Mouse (Mus musculus): Measurements from ENCODE around the gene Tedc2.

Gene Tedc2

GRCm38 (mm10) chr17:24220435-24221411, at the start of gene Tedc2:
TSS of gene Tedc2 (minus strand) at chr17:24220851.
- DNase-seq, result peak; percentile 93

DNA sequence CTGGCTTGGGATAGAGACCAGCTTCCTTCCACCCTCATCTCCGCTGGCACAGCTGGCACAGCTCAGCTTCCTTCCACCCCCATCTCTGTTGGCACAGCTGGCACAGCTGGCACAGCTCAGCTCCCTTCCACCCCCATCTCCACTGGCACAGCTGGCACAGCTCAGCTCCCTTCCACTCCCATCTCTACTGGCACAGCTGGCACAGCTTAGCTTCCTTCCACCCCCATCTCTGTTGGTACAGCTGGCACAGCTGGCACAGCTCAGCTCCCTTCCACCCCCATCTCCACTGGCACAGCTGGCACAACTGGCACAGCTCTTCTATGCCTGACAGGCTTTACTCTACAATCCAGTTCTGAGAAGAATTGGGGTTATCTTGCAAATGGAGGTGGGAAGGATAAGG, 46.5 kb upstream of the Tedc2 start:
- DNase-seq, result no peak

DNA sequence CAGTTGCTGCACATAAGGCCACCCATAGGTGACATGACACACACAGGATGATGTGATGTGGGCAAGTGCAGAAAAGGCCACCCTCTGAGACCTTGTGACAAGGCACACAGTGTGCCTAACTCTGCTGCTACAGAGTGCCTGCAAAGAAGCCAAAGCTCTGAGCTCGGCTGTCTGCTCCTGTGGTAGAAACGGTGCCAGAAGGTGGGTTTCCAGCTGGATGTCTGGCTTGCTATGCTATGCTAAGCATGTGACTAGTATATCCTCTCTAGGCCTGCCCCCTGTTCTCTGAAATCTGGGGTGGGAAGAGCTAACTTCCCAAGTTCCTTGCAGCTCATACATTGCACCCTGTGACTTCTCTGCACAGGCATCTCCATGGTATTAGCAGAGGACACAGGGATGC, 44.1 kb upstream of the Tedc2 start:
- peak in 1 of 2 experiments; percentile 52 for DNase-seq

DNA sequence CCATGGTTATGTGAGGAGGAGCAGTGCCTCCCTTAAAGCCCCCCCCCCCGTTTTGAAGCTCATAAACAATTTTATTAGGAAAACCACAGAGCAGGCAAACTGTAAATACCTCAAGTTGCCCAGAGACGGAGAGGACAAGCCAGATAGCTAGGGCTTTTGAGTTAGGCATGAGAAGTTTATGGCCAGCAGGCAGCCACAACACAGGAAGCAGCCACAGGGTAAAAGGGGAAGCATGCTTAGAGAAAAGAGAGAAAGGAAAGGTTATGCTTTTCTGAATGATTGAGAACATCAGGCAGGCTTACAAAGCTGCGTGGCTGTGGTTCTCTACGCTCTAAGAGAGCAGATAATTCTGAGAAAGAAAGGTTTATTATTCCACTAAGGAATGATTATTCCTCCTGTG, 39.9 kb upstream of the Tedc2 start:
- DNase-seq, result no peak

DNA sequence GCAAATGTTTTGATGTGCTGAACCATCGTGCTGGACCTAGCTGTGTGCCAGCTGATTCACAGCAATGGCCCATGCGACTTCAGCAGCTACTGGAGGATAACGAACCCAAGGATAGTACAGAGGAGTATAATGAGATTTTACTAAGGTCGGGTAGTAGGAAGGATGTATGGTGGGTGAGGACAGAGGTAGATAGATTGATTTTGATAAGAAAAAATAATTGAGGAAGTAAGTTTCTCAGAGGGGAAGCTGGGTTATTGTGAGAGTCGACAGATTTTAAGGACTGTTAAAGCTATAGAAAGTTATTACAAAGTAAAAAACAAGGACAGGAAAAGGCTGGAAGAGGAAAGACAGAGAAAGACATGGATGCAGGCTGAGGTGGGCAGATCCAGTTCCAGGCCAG, 39.1 kb upstream of the Tedc2 start:
- no peak for DNase-seq

DNA sequence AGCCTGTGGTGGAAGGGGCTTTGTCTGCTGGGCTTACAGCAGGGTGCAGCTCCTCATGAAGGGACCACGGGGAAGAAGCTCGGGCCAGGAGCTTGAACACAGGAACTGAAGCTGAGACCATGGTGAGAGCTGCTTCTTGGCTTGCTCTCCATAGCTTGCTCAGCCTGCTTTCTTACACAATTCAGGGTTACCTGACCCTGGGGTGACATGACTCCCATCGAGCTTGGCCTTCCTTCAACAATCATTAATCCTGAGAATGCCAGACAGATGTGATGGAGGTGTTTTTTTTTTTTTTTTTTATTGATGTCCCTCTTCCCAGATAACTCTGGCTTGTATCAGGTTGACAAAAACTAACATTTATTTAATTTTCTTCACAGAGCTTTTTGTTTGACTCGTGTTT, 38.3 kb upstream of the Tedc2 start:
- no peak for DNase-seq

GRCm38 (mm10) chr17:24252329-24252728, 31.7 kb upstream of the Tedc2 start:
- no peak for DNase-seq

GRCm38 (mm10) chr17:24251320-24252069, 30.8 kb upstream of the Tedc2 start, which contains the start of gene Ccnf:
TSS of gene Ccnf (minus strand) at chr17:24251484.
- peak; percentile 96 for DNase-seq

DNA sequence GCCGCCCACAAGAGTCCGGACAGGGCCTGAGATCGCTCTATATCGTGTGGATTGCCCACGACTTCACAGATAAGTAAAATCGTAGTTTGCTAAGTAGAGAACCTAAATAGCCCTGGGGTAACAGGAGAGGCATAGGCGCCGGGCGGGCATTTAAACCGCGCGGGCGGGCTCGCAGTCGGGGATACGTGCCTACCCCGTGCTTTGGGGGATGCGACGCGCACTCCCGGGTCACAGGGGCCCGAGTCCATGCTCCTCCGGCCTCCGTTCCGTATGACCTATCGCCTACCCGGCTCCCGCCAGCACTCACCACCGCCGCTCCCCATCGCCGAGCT, 30.3 kb upstream of the Tedc2 start:
- DNase-seq, result no peak

- peak in 1 of 2 experiments; percentile 49 for DNase-seq
Observed at GRCm38 (mm10) chr17:24248641-24249040, 28.0 kb upstream of the Tedc2 start.

DNA sequence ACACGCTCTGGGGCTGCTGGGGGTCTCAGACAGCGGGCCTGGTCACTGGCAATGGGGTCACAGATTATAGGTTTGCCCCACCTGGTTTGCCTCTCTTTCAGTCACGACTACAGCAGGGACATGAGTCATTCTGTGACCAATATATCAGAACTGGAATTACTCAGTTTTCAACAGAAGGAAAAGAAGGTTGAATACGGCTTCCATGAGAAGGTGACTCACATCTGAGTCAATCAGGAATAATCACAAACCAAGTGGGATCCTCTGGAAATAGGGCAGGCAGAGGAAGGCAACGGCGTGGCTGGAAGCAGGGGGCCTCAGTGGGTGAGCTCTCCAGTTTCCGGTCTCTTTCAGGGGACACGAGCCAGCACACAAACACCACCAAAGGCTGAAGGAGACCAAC, 23.4 kb upstream of the Tedc2 start:
- no peak for DNase-seq

DNA sequence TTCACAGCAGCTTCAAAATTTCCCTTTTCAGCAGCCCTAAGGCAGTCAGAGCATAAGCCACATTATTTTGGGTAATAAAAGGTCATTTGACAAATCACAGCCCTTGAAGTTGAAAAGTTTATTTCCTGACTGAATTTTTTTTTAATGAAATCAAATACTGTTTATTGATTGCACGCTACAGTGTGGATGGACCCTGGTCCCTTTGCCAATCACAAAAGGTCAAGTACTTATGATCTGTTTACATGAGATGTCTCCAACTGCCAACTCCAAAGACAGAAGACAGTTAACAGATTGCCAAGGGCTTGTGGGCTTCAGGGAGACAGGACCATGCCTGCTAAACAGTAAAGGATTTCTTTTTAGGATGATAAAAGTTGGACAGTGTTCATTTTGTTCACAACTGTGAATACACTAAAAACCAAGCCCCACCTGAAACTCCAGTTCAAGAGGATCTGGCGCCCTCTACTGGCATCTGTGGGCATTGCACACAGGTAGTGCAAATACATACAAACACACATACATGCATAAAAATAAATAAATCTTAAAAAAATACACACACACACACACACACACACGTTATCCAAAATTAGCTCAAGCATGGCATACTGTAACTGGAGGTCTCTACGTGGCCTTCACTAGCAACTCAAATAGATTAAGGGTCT, 22.8 kb upstream of the Tedc2 start:
- DNase-seq, result peak; percentile 46 to 83

DNA sequence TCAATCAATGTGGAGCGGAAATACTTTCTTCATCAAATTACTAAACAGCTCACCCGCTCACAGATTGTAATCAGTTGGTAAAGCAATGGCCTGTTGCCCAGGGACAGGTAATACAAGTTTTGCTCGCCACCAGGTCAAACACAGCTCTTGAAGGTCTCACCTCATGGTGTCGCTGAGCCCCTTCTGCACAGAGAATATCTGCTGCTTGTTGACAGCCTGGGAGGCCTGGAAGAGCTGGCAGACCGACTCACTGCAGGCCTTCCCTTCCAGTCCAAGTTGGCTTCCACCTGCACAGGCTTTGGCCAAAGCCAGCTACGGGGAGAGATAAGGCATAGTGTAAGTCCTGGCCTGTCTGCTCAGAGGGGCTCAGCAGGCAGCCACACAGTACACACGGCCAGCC, 16.3 kb upstream of the Tedc2 start:
- DNase-seq, result peak; percentile 81 to 86

DNA sequence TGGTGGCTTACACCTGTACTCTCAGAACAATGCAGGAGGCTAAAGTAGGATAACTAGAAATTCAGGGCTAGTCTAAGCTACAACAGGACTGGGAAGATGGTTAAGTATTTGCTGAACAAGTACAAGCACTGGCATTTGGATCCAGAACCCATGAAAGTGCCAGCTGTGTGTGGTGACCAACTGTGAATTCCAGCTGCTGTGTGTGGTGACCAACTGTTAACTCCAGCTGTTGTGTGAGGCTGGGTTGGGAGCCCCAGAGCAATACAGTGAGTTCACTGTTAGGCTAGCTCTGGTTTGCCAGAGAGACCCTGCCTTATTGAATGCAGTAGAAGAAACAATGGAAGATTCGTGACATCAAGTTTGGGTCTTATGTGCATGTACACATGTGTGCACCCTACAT, 15.8 kb upstream of the Tedc2 start:
- no peak for DNase-seq

GRCm38 (mm10) chr17:24227941-24228340, 7.3 kb upstream of the Tedc2 start:
- no peak for DNase-seq

DNA sequence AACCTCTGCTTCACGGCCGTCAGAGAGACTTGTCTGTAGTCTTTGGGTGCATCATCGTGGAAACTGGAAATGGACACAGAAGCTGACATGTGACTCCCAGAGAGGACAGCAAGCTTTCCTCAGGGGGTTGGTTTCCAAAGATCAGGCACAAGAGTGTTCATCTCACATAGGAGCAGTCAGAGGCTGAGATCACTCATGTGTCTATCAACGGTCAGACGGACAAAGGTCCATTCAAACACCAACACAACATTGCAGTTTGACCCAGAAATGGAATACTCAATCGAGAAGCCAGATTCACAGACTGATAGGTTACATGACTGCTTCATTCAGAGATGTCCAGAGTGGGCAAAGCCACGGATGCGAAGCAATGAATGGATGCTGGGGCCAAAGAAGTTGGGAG, 6.1 kb upstream of the Tedc2 start:
- no peak for DNase-seq

- no peak for DNase-seq
Observed at GRCm38 (mm10) chr17:24225851-24226250, 5.2 kb upstream of the Tedc2 start.

- DNase-seq, result no peak
Observed at GRCm38 (mm10) chr17:24224741-24225140, 4.1 kb upstream of the Tedc2 start.

GRCm38 (mm10) chr17:24223513-24223912, 2.9 kb upstream of the Tedc2 start:
- DNase-seq, result no peak

GRCm38 (mm10) chr17:24222653-24223052, 2.0 kb upstream of the Tedc2 start:
- DNase-seq, result no peak

- peak in 1 of 2 experiments; percentile 45 for DNase-seq
Observed at GRCm38 (mm10) chr17:24216836-24217235, 3.8 kb downstream of the Tedc2 start.

DNA sequence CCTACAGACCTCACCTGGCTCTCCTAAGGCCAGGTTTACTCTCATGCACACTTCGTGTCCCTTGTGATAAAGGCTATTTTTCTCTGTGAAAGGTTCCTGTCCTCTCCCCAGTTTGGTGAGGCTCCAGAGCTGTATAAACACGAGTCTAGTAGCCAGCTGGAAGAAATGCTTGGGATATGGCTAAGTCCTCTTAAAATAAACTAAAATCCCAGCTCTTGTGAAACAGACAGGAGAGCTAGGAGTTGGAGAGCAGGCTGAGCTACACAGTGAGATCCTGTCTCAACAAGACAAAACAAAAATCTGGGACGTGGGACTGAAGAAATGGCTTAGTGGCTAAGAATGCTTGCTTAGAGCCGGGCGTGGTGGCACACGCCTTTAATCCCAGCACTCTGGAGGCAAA, 7.5 kb downstream of the Tedc2 start:
- DNase-seq, result no peak

- no peak for DNase-seq
Observed at GRCm38 (mm10) chr17:24212441-24213018, 8.1 kb downstream of the Tedc2 start.
